Mouse (Mus musculus): ENCODE results near the gene Ssbp3. TPM values are rescaled to one million over a fixed set of nuclear protein-coding genes. Genes with fewer than 3 reads are reported as not detected.

Gene Ssbp3
- polyA plus RNA-seq, 1 experiment: not detected

- TF ChIP-seq POLR2A (IDR thresholded peaks at IDR 0.05; ENCODE audit: insufficient read depth, low read depth, low read length) (no peak), CTCF (IDR thresholded peaks at IDR 0.05; ENCODE audit: insufficient read depth, low read depth, low read length) (no peak; the same call in 1 of the 2 replicates)
- 75% methylated on average over 10 of the region's 10 CpGs for WGBS
These were observed 78.9 kb downstream of the Ssbp3 start for GRCm38 (mm10) chr4:106989226-106989983.

DNA sequence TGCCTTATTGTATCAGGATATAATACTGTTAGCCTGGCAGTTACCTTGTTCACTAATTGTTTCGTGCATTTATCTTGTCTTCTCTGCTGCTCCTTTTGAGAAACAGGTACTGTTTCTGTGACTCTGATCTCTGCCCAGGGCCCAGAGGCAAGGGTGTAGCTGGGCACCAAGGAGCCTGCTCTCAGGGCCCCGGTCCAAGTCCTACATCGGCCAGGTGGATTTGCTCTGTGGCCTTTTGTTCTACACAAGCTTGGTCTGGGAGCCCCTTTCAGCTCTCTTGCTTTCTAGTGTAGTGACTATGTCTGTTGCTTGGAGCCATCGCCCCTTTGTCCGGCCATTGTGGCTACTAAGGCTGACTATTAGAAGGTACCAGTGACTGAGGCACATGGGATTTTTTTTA, 82.6 kb downstream of the Ssbp3 start:
- no peak overlapping the region for H3K4me3 ChIP-seq (ENCODE audit: insufficient read depth, low read depth, low read length)
- no peak overlapping the region for H3K27ac ChIP-seq (ENCODE audit: insufficient read depth, low read depth, low read length)
- peaks cover 20% of the 10 kb centered on the region for H3K4me1 ChIP-seq (ENCODE audit: control insufficient read depth, insufficient read depth, low read length)
- TF ChIP-seq CTCF (IDR thresholded peaks at IDR 0.05; ENCODE audit: insufficient read depth, low read depth, low read length): no peak
- no peak for TF ChIP-seq POLR2A (IDR thresholded peaks at IDR 0.05; ENCODE audit: insufficient read depth, low read depth, low read length)
- WGBS: 97% methylated on average over 5 of the region's 5 CpGs

More at GRCm38 (mm10) chr4:106989226-106989983, 78.9 kb downstream of the Ssbp3 start:
- Histone ChIP-seq H3K4me3 (ENCODE audit: insufficient read depth, low read depth, low read length) (no peak overlapping the region), H3K4me1 (ENCODE audit: control insufficient read depth, insufficient read depth, low read length) (peaks cover 8% of the 10 kb centered on the region), H3K27ac (ENCODE audit: insufficient read depth, low read depth, low read length) (no peak overlapping the region)

- H3K27ac ChIP-seq (ENCODE audit: insufficient read depth, low read depth, low read length): no peak overlapping the region
- H3K4me3 ChIP-seq (ENCODE audit: insufficient read depth, low read depth, low read length): no peak overlapping the region
- TF ChIP-seq POLR2A (IDR thresholded peaks at IDR 0.05; ENCODE audit: insufficient read depth, low read depth, low read length): no peak
- no peak for TF ChIP-seq CTCF (IDR thresholded peaks at IDR 0.05; ENCODE audit: insufficient read depth, low read depth, low read length)
- H3K4me1 ChIP-seq (ENCODE audit: control insufficient read depth, insufficient read depth, low read length): peaks cover 20% of the 10 kb centered on the region
- WGBS: 86% methylated on average over 5 of the region's 5 CpGs
These were observed 83.8 kb downstream of the Ssbp3 start for GRCm38 (mm10) chr4:106994252-106994651.

DNA sequence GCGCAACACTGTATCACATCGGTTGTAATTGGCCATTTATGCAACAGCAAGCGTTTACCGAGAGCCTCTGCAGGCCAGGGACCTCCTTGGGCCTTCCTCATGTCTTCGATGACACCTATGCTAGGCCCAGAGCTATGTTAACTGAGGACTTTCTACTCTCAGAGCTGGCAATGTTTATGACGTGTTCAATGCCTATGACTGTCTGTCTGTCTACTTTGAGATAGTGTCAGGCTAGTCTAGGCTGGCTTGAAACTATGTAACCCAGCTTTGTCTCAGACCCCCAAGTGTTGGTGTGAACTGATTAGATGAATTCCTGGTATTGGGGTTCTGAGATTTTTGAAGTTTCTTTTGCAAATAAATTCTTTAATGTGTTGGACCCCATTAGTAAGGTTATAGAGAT, 84.6 kb downstream of the Ssbp3 start:
- Histone ChIP-seq H3K4me1 (ENCODE audit: control insufficient read depth, insufficient read depth, low read length) (peaks cover 16% of the 10 kb centered on the region), H3K4me3 (ENCODE audit: insufficient read depth, low read depth, low read length) (no peak overlapping the region), H3K27ac (ENCODE audit: insufficient read depth, low read depth, low read length) (no peak overlapping the region)
- TF ChIP-seq CTCF (IDR thresholded peaks at IDR 0.05; ENCODE audit: insufficient read depth, low read depth, low read length) (no peak), POLR2A (IDR thresholded peaks at IDR 0.05; ENCODE audit: insufficient read depth, low read depth, low read length) (no peak)
- 93% methylated on average over 6 of the region's 6 CpGs for WGBS

GRCm38 (mm10) chr4:106995513-106995912, 85.0 kb downstream of the Ssbp3 start:
- H3K27ac ChIP-seq (ENCODE audit: insufficient read depth, low read depth, low read length): no peak overlapping the region

DNA sequence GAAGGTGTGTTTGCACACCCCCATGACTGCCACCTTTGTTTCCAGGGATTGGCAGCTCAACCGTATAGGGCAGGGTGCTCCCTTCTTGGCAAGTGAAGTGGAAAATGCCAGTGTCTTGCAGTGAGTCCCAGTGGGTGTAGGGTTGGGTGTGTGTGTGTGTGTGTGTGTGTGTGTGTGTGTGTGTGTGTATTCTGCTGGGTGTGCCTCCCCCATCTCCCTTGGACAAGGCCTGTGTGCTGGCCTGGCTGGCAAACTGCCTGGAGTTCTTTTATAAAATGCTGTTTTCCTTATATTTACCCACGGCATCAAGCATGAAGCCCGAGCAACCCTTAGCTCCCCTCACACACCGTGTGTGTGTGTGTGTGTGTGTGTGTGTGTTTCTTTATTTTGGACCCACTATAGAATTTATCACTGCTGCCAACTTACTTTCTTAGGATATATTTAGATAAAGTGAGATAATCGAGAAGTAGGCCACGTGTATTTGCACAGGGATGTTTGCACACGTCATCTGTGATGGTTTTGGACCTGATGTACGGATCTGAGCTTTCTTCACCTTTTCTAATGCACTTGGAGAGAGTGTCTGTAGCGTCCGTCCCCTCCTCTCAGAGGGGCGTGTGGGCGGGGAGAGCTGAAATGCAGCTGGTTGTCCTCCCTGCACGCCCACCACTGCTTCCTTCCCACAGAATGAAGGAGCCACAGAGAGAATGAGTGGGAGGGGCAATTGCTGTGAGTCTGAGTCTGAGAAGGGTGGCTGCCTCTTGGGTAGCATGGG, 86.0 kb downstream of the Ssbp3 start:
- no peak for TF ChIP-seq CTCF (IDR thresholded peaks at IDR 0.05; ENCODE audit: insufficient read depth, low read depth, low read length)
- no peak for TF ChIP-seq POLR2A (IDR thresholded peaks at IDR 0.05; ENCODE audit: insufficient read depth, low read depth, low read length)

More at GRCm38 (mm10) chr4:106995513-106995912, 85.0 kb downstream of the Ssbp3 start:
- Histone ChIP-seq H3K4me3 (ENCODE audit: insufficient read depth, low read depth, low read length) (no peak overlapping the region), H3K4me1 (ENCODE audit: control insufficient read depth, insufficient read depth, low read length) (peaks cover 16% of the 10 kb centered on the region)
- TF ChIP-seq POLR2A (IDR thresholded peaks at IDR 0.05; ENCODE audit: insufficient read depth, low read depth, low read length) (no peak), CTCF (IDR thresholded peaks at IDR 0.05; ENCODE audit: insufficient read depth, low read depth, low read length) (no peak)
- WGBS: 96% methylated on average over 5 of the region's 5 CpGs

DNA sequence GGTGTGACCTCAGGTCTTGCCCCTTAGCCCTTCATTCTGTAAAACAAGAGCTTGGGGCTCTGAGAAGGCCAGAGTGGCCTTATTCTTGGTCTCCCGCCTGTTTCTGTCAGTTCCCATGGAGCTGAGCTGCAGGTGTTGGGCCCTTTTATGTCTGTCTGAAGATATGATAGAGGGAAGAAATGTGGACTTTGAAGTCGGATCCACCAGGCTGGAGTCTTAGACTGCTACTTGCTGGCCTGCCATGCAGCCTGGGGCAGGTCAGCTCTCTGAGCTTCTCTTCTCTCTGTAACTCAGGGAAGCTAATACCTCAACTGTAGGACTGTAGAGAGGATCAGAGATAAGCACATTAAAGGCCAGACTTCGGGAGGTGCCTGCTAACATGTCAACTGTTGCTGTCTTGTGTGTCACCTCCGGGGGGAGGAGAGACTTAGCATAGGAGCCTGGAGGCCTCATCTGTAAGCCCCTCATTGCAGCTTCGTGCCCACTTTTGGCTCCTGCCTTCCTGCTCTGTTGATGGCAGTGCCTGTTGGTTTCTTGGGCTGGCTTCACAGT, 90.8 kb downstream of the Ssbp3 start:
- no peak overlapping the region for H3K4me3 ChIP-seq (ENCODE audit: insufficient read depth, low read depth, low read length)
- TF ChIP-seq POLR2A (IDR thresholded peaks at IDR 0.05; ENCODE audit: insufficient read depth, low read depth, low read length): no peak
- no peak for TF ChIP-seq CTCF (IDR thresholded peaks at IDR 0.05; ENCODE audit: insufficient read depth, low read depth, low read length)
- 87% methylated on average over 5 of the region's 5 CpGs for WGBS
- peaks cover 23% of the 10 kb centered on the region for H3K4me1 ChIP-seq (ENCODE audit: control insufficient read depth, insufficient read depth, low read length)
- H3K27ac ChIP-seq (ENCODE audit: insufficient read depth, low read depth, low read length): no peak overlapping the region

More for the DNA sequence above, 86.0 kb downstream of the Ssbp3 start:
- H3K4me3 ChIP-seq (ENCODE audit: insufficient read depth, low read depth, low read length): no peak overlapping the region
- H3K4me1 ChIP-seq (ENCODE audit: control insufficient read depth, insufficient read depth, low read length): peaks cover 18% of the 10 kb centered on the region
- H3K27ac ChIP-seq (ENCODE audit: insufficient read depth, low read depth, low read length): no peak overlapping the region
- 26% methylated on average over 13 of the region's 13 CpGs for WGBS

- no peak overlapping the region for H3K4me3 ChIP-seq (ENCODE audit: insufficient read depth, low read depth, low read length)
- no peak for TF ChIP-seq POLR2A (IDR thresholded peaks at IDR 0.05; ENCODE audit: insufficient read depth, low read depth, low read length)
- no peak for TF ChIP-seq CTCF (IDR thresholded peaks at IDR 0.05; ENCODE audit: insufficient read depth, low read depth, low read length)
- peaks cover 17% of the 10 kb centered on the region for H3K4me1 ChIP-seq (ENCODE audit: control insufficient read depth, insufficient read depth, low read length)
- WGBS: 60% methylated on average over 14 of the region's 14 CpGs
- no peak overlapping the region for H3K27ac ChIP-seq (ENCODE audit: insufficient read depth, low read depth, low read length)
These were observed 91.5 kb downstream of the Ssbp3 start for GRCm38 (mm10) chr4:107001916-107002488.
